Mouse (Mus musculus) ES-Bruce4 (cell line): Measurements from ENCODE around the gene Ino80d.

Experiments used
- CTCF ChIP-seq: IDR thresholded peaks from one replicate; pipeline ENCODE4 v1.8.1; 2011; ENCODE audit warnings: low read depth, low read length
- EP300 ChIP-seq: IDR thresholded peaks from 2 replicates; pipeline ENCODE4 v1.6.1; 2011; ENCODE audit warnings: low read depth, low read length; ENCODE audit not compliant: insufficient read depth
- POLR2A ChIP-seq: IDR thresholded peaks from one replicate; pipeline ENCODE4 v1.8.1; 2011; ENCODE audit warnings: low read length; ENCODE audit not compliant: insufficient read depth

DNA sequence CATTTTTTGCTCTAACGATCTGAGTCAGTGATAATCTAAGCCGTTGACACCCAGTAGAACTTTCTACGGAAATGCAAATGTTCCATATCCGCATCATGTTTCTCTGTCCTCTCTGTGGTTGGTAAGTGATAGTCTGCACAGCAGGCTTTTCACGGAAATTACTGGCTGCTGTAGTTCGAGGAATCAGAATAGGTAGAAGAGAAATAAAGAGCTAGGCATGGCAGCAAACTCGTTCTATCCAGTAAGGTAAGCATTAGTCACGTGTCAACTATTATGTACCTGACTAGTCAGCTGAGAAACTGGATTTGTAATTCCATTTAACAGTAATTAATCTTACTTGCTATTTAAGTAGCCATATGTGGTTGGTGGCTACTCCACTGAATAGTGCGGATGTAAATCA lies 197.9 kb downstream of the Ino80d start:
- TF ChIP-seq CTCF (no peak), POLR2A (no peak), EP300 (no peak)
